ENCODE assay signal across 8 mouse cellular contexts in the genomic region with DNA sequence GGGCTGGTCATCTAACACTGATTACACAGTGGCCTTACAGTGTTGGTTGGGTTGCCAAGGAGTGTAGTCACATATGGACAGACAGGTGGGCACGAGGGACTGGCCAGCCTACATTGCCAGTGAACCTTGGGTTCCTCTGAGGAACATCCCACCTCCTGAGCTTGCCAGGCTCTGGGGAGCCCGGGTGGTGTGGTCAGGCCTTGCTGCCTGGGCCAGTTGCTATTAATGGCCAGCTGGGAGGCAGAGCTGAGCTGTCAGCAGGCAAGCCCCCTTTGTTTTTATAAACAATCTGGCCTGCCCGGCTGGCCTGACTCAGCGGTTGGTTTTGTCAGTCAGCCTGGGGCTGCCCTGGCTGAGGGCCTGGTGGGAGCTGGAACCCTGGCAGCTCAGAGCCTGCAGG. TPM values are rescaled to one million over a fixed set of nuclear protein-coding genes. Genes with fewer than 3 reads are reported as not detected.
DNase-seq lines count a peak whose midpoint lies in the region; ATAC-seq and TF ChIP-seq lines count a peak whose summit lies in the region.

No protein-coding gene starts in this region.

- TF ChIP-seq EP300 in liver, postnatal 0 days (IDR thresholded peaks at IDR 0.05; ENCODE audit: low read depth): no peak

- H3K27ac ChIP-seq in heart, embryonic 13.5 days (replicated peaks): peak overlapping the region; percentile 86
- peak overlapping the region; percentile 77 for H3K27ac ChIP-seq in liver, postnatal 0 days (ENCODE audit: low read depth)

- peaks cover 92% of the 10 kb centered on the region for H3K4me1 ChIP-seq in heart, embryonic 13.5 days
- H3K4me1 ChIP-seq in liver, postnatal 0 days (ENCODE audit: insufficient read depth): peaks cover 76% of the 10 kb centered on the region

- no peak for ATAC-seq in cerebellum, adult (ENCODE audit: insufficient number of reproducible peaks, low FRiP score, low TSS enrichment)
- ATAC-seq in heart, embryonic 13.5 days (ENCODE audit: extremely low read depth, insufficient number of reproducible peaks, low FRiP score, low TSS enrichment): no peak
- no peak for ATAC-seq in liver, postnatal 0 days

- no peak for TF ChIP-seq CTCF in liver, postnatal 0 days (IDR thresholded peaks at IDR 0.05; ENCODE audit: low read depth)

- WGBS in heart, embryonic 13.5 days: 17% methylated on average over 4 of the region's 4 CpGs
- 39% methylated on average over 4 of the region's 4 CpGs for WGBS in liver, postnatal 0 days (ENCODE audit: insufficient replicate concordance)

- H3K4me2 ChIP-seq in heart, embryonic 13.5 days: peak overlapping the region; percentile 76
- H3K4me2 ChIP-seq in liver, postnatal 0 days (ENCODE audit: low read depth, low read length): peak overlapping the region; percentile 85

- H3K9me3 ChIP-seq in heart, embryonic 13.5 days: no peaks in the 10 kb centered on the region
- H3K9me3 ChIP-seq in liver, postnatal 0 days (ENCODE audit: low read length): no peaks in the 10 kb centered on the region

- peak overlapping the region; percentile 96 for H3K9ac ChIP-seq in heart, embryonic 13.5 days
- peak overlapping the region; percentile 86 for H3K9ac ChIP-seq in liver, postnatal 0 days (replicated peaks)

- peak overlapping the region; percentile 93 for H3K4me3 ChIP-seq in heart, embryonic 13.5 days
- peak overlapping the region; percentile 93 for H3K4me3 ChIP-seq in liver, postnatal 0 days (ENCODE audit: low read depth, low read length)

- peak; percentile 31 for DNase-seq in cerebellum, adult 11 months
- peak; percentile 32 for DNase-seq in retina, postnatal 1 day
- no peak for DNase-seq in retina, embryonic 14.5 days (ENCODE audit: low spot score)
- DNase-seq in liver, postnatal 0 days: peak; percentile 17
- DNase-seq in adrenal gland, postnatal 25 days: no peak
- DNase-seq in right cerebral cortex, adult 18-20 months: no peak

- H3K27me3 ChIP-seq in heart, embryonic 13.5 days (replicated peaks): peaks cover 11% of the 10 kb centered on the region
- no peaks in the 10 kb centered on the region for H3K27me3 ChIP-seq in liver, postnatal 0 days (ENCODE audit: insufficient read depth, low read length)

- H3K36me3 ChIP-seq in heart, embryonic 13.5 days: peaks cover 67% of the 10 kb centered on the region
- H3K36me3 ChIP-seq in liver, postnatal 0 days (replicated peaks; ENCODE audit: insufficient read depth, low read length): peaks cover 75% of the 10 kb centered on the region

RNA-seq across cellular contexts. Expression of a gene that starts 4.6 kb away (rescaled TPM):
- 116 and 121 TPM in 2 replicates for polyA plus RNA-seq in heart, embryonic 13.5 days (2015; fragmentation: Nextera tagmentation; extraction: Ambion mirVana)
- polyA plus RNA-seq in liver, postnatal 0 days (2015; fragmentation: Nextera tagmentation; extraction: Ambion mirVana): 124 and 126 TPM in 2 replicates
- 24.7 and 29.3 TPM in 2 replicates for total RNA-seq in adrenal gland, postnatal 25 days (2021)

RNA-seq across cellular contexts. Expression of a gene that starts 25.0 kb away (rescaled TPM):
- polyA plus RNA-seq in heart, embryonic 13.5 days (2015; fragmentation: Nextera tagmentation; extraction: Ambion mirVana): 94.7 and 106 TPM in 2 replicates
- 40.0 and 41.5 TPM in 2 replicates for polyA plus RNA-seq in liver, postnatal 0 days (2015; fragmentation: Nextera tagmentation; extraction: Ambion mirVana)
- 65.9 and 80.5 TPM in 2 replicates for total RNA-seq in adrenal gland, postnatal 25 days (2021)

RNA-seq across cellular contexts. Expression of a gene that starts 47.4 kb away (rescaled TPM):
- polyA plus RNA-seq in heart, embryonic 13.5 days (2015; fragmentation: Nextera tagmentation; extraction: Ambion mirVana): 0.11 and 0.23 TPM in 2 replicates
- polyA plus RNA-seq in liver, postnatal 0 days (2015; fragmentation: Nextera tagmentation; extraction: Ambion mirVana): 0.07 and 0.09 TPM in 2 replicates
- total RNA-seq in adrenal gland, postnatal 25 days (2021): not detected in 2 replicates

Comparison
In these comparisons a context has a peak if more than half of its experiments do, and no peak if none do; other contexts are left out.
1. DNase-seq: peak in cerebellum, adult 11 months (single experiment), retina, postnatal 1 day (single experiment) and liver, postnatal 0 days (single experiment); none in retina, embryonic 14.5 days (single experiment), adrenal gland, postnatal 25 days (single experiment) and right cerebral cortex, adult 18-20 months (single experiment).